Mouse (Mus musculus): ENCODE results near the gene Fscn3. TPM values are rescaled to one million over a fixed set of nuclear protein-coding genes. Genes with fewer than 3 reads are reported as not detected.

Fscn3 gene
- polyA plus RNA-seq, 1 experiment from 2014 or later = not detected

GRCm38 (mm10) chr6:28479865-28480751 lies 52.5 kb downstream of the Fscn3 start:
- H3K36me3 ChIP-seq (replicated peaks; ENCODE audit: control insufficient read depth, insufficient read depth, low read depth, low read length) = no peaks in the 10 kb centered on the region
- H3K4me3 ChIP-seq (ENCODE audit: low read depth, low read length) = peak overlapping the region; percentile 90
- ATAC-seq (replicated peaks; ENCODE audit: insufficient number of reproducible peaks, low FRiP score, low TSS enrichment, low read depth) (peak; percentile 100), DNase-seq (ENCODE audit: low spot score) (peak; percentile 100)
- peak overlapping the region; percentile 43; the same call in 1 of the 2 replicates for H3K27ac ChIP-seq (replicated peaks; ENCODE audit: low read depth, low read length)
- H3K9me3 ChIP-seq (replicated peaks; ENCODE audit: control insufficient read depth, low read length) = no peaks in the 10 kb centered on the region
- H3K4me1 ChIP-seq (ENCODE audit: control insufficient read depth, insufficient read depth, low read length) = no peaks in the 10 kb centered on the region
- peak overlapping the region; percentile 67 for H3K4me2 ChIP-seq (ENCODE audit: low read depth, low read length)
- WGBS = under 1% methylated on average over 68 of the region's 68 CpGs
- H3K27me3 ChIP-seq (ENCODE audit: control insufficient read depth, insufficient read depth, low read length) = no peaks in the 10 kb centered on the region
- H3K9ac ChIP-seq (replicated peaks; ENCODE audit: low read length) = peak overlapping the region; percentile 76

- Histone ChIP-seq H3K9me3 (replicated peaks; ENCODE audit: control insufficient read depth, low read length) (no peaks in the 10 kb centered on the region), H3K36me3 (replicated peaks; ENCODE audit: control insufficient read depth, insufficient read depth, low read depth, low read length) (no peaks in the 10 kb centered on the region), H3K4me1 (ENCODE audit: control insufficient read depth, insufficient read depth, low read length) (no peaks in the 10 kb centered on the region), H3K27me3 (ENCODE audit: control insufficient read depth, insufficient read depth, low read length) (no peaks in the 10 kb centered on the region), H3K4me3 (ENCODE audit: low read depth, low read length) (peak overlapping the region; percentile 90), H3K27ac (replicated peaks; ENCODE audit: low read depth, low read length) (peak overlapping the region; percentile 43; the same call in 1 of the 2 replicates), H3K9ac (replicated peaks; ENCODE audit: low read length) (peak overlapping the region; percentile 76), H3K4me2 (ENCODE audit: low read depth, low read length) (peak overlapping the region; percentile 56)
- 6% methylated on average over 21 of the region's 21 CpGs for WGBS
- no peak for DNase-seq (ENCODE audit: low spot score)
- ATAC-seq (replicated peaks; ENCODE audit: insufficient number of reproducible peaks, low FRiP score, low TSS enrichment, low read depth) = no peak
These were observed 53.3 kb downstream of the Fscn3 start for GRCm38 (mm10) chr6:28480752-28481492.

GRCm38 (mm10) chr6:28482711-28483315 lies 55.2 kb downstream of the Fscn3 start:
- H3K9ac ChIP-seq (replicated peaks; ENCODE audit: low read length) = no peak overlapping the region
- DNase-seq (ENCODE audit: low spot score) = no peak
- no peak overlapping the region for H3K27ac ChIP-seq (replicated peaks; ENCODE audit: low read depth, low read length)
- H3K36me3 ChIP-seq (replicated peaks; ENCODE audit: control insufficient read depth, insufficient read depth, low read depth, low read length) = no peaks in the 10 kb centered on the region
- H3K9me3 ChIP-seq (replicated peaks; ENCODE audit: control insufficient read depth, low read length) = no peaks in the 10 kb centered on the region
- no peaks in the 10 kb centered on the region for H3K4me1 ChIP-seq (ENCODE audit: control insufficient read depth, insufficient read depth, low read length)
- ATAC-seq (replicated peaks; ENCODE audit: insufficient number of reproducible peaks, low FRiP score, low TSS enrichment, low read depth) = no peak
- no peaks in the 10 kb centered on the region for H3K27me3 ChIP-seq (ENCODE audit: control insufficient read depth, insufficient read depth, low read length)
- WGBS = 86% methylated on average over 4 of the region's 4 CpGs
- no peak overlapping the region for H3K4me2 ChIP-seq (ENCODE audit: low read depth, low read length)
- H3K4me3 ChIP-seq (ENCODE audit: low read depth, low read length) = no peak overlapping the region

GRCm38 (mm10) chr6:28486008-28486407 lies 58.4 kb downstream of the Fscn3 start:
- Histone ChIP-seq H3K27ac (replicated peaks; ENCODE audit: low read depth, low read length) (no peak overlapping the region), H3K9ac (replicated peaks; ENCODE audit: low read length) (no peak overlapping the region), H3K36me3 (replicated peaks; ENCODE audit: control insufficient read depth, insufficient read depth, low read depth, low read length) (no peaks in the 10 kb centered on the region), H3K4me2 (ENCODE audit: low read depth, low read length) (no peak overlapping the region), H3K4me3 (ENCODE audit: low read depth, low read length) (no peak overlapping the region), H3K4me1 (ENCODE audit: control insufficient read depth, insufficient read depth, low read length) (no peaks in the 10 kb centered on the region), H3K27me3 (ENCODE audit: control insufficient read depth, insufficient read depth, low read length) (no peaks in the 10 kb centered on the region), H3K9me3 (replicated peaks; ENCODE audit: control insufficient read depth, low read length) (no peaks in the 10 kb centered on the region)
- DNase-seq (ENCODE audit: low spot score) (no peak), ATAC-seq (replicated peaks; ENCODE audit: insufficient number of reproducible peaks, low FRiP score, low TSS enrichment, low read depth) (no peak)
- 90% methylated on average over 2 of the region's 2 CpGs for WGBS

- H3K36me3 ChIP-seq (replicated peaks; ENCODE audit: control insufficient read depth, insufficient read depth, low read depth, low read length) = no peaks in the 10 kb centered on the region
- no peak overlapping the region for H3K4me3 ChIP-seq (ENCODE audit: low read depth, low read length)
- no peaks in the 10 kb centered on the region for H3K9me3 ChIP-seq (replicated peaks; ENCODE audit: control insufficient read depth, low read length)
- no peaks in the 10 kb centered on the region for H3K27me3 ChIP-seq (ENCODE audit: control insufficient read depth, insufficient read depth, low read length)
- no peak overlapping the region for H3K27ac ChIP-seq (replicated peaks; ENCODE audit: low read depth, low read length)
- DNase-seq (ENCODE audit: low spot score) (no peak), ATAC-seq (replicated peaks; ENCODE audit: insufficient number of reproducible peaks, low FRiP score, low TSS enrichment, low read depth) (no peak)
- H3K9ac ChIP-seq (replicated peaks; ENCODE audit: low read length) = no peak overlapping the region
- 62% methylated on average over 2 of the region's 2 CpGs for WGBS
- H3K4me2 ChIP-seq (ENCODE audit: low read depth, low read length) = no peak overlapping the region
- H3K4me1 ChIP-seq (ENCODE audit: control insufficient read depth, insufficient read depth, low read length) = no peaks in the 10 kb centered on the region
These were observed 58.9 kb downstream of the Fscn3 start for GRCm38 (mm10) chr6:28486471-28486870.

GRCm38 (mm10) chr6:28486905-28487304 lies 59.3 kb downstream of the Fscn3 start:
- Histone ChIP-seq H3K9me3 (replicated peaks; ENCODE audit: control insufficient read depth, low read length) (no peaks in the 10 kb centered on the region), H3K27me3 (ENCODE audit: control insufficient read depth, insufficient read depth, low read length) (no peaks in the 10 kb centered on the region), H3K27ac (replicated peaks; ENCODE audit: low read depth, low read length) (no peak overlapping the region), H3K9ac (replicated peaks; ENCODE audit: low read length) (no peak overlapping the region), H3K4me2 (ENCODE audit: low read depth, low read length) (no peak overlapping the region), H3K36me3 (replicated peaks; ENCODE audit: control insufficient read depth, insufficient read depth, low read depth, low read length) (no peaks in the 10 kb centered on the region), H3K4me3 (ENCODE audit: low read depth, low read length) (no peak overlapping the region), H3K4me1 (ENCODE audit: control insufficient read depth, insufficient read depth, low read length) (no peaks in the 10 kb centered on the region)
- ATAC-seq (replicated peaks; ENCODE audit: insufficient number of reproducible peaks, low FRiP score, low TSS enrichment, low read depth) = no peak
- no peak for DNase-seq (ENCODE audit: low spot score)
- WGBS = 88% methylated on average over 7 of the region's 7 CpGs

Data from embryonic facial prominence, embryonic 11.5 days (tissue).